Mouse (Mus musculus): ENCODE measurements around the gene Hoxa3. TPM values are rescaled to one million over a fixed set of nuclear protein-coding genes. Genes with fewer than 3 reads are reported as not detected.
A peak's percentile ranks its signal among the peaks of the same experiment; 100 is the strongest.

The Hoxa3 gene
- polyA plus RNA-seq, 2 experiments: 3.4 to 12.0 TPM

- Histone ChIP-seq H3K4me2 (replicated peaks; ENCODE audit: low read depth, low read length, severe bottlenecking) (no peak overlapping the region), H3K27me3 (ENCODE audit: control insufficient read depth, insufficient read depth, low read length) (peaks cover 46% of the 10 kb centered on the region), H3K4me3 (replicated peaks; ENCODE audit: low read length) (no peak overlapping the region), H3K9me3 (ENCODE audit: control insufficient read depth, low read length) (no peaks in the 10 kb centered on the region), H3K36me3 (ENCODE audit: control insufficient read depth, insufficient read depth, low read length) (peaks cover 17% of the 10 kb centered on the region), H3K9ac (ENCODE audit: low read depth, low read length, severe bottlenecking) (no peak overlapping the region), H3K27ac (replicated peaks; ENCODE audit: low read depth, low read length) (no peak overlapping the region), H3K4me1 (ENCODE audit: control insufficient read depth, insufficient read depth, low read length) (peaks cover 24% of the 10 kb centered on the region)
- WGBS: 36% methylated on average over 10 of the region's 10 CpGs
- ATAC-seq (ENCODE audit: low FRiP score, low read depth) (no peak), DNase-seq (ENCODE audit: low spot score) (no peak)
- TF ChIP-seq POLR2A (IDR thresholded peaks at IDR 0.05; ENCODE audit: borderline replicate concordance, extremely low read depth, insufficient read depth, insufficient read length): no peak
Measured at GRCm38 (mm10) chr6:52183311-52184080, 29.6 kb downstream of the Hoxa3 start.

- Histone ChIP-seq H3K27me3 (ENCODE audit: control insufficient read depth, insufficient read depth, low read length) (peaks cover 53% of the 10 kb centered on the region), H3K9ac (ENCODE audit: low read depth, low read length, severe bottlenecking) (no peak overlapping the region), H3K4me3 (replicated peaks; ENCODE audit: low read length) (no peak overlapping the region), H3K36me3 (ENCODE audit: control insufficient read depth, insufficient read depth, low read length) (peaks cover 17% of the 10 kb centered on the region), H3K27ac (replicated peaks; ENCODE audit: low read depth, low read length) (no peak overlapping the region), H3K9me3 (ENCODE audit: control insufficient read depth, low read length) (no peaks in the 10 kb centered on the region), H3K4me1 (ENCODE audit: control insufficient read depth, insufficient read depth, low read length) (peaks cover 25% of the 10 kb centered on the region), H3K4me2 (replicated peaks; ENCODE audit: low read depth, low read length, severe bottlenecking) (no peak overlapping the region)
- WGBS: 58% methylated on average over 1 of the region's 1 CpGs
- ATAC-seq (ENCODE audit: low FRiP score, low read depth) (no peak), DNase-seq (ENCODE audit: low spot score) (no peak)
- TF ChIP-seq POLR2A (IDR thresholded peaks at IDR 0.05; ENCODE audit: borderline replicate concordance, extremely low read depth, insufficient read depth, insufficient read length): no peak
Measured at GRCm38 (mm10) chr6:52182793-52183192, 30.3 kb downstream of the Hoxa3 start.

- Histone ChIP-seq H3K9me3 (ENCODE audit: control insufficient read depth, low read length) (no peaks in the 10 kb centered on the region), H3K4me2 (replicated peaks; ENCODE audit: low read depth, low read length, severe bottlenecking) (no peak overlapping the region), H3K36me3 (ENCODE audit: control insufficient read depth, insufficient read depth, low read length) (peaks cover 17% of the 10 kb centered on the region), H3K27me3 (ENCODE audit: control insufficient read depth, insufficient read depth, low read length) (peaks cover 56% of the 10 kb centered on the region), H3K9ac (ENCODE audit: low read depth, low read length, severe bottlenecking) (no peak overlapping the region), H3K4me1 (ENCODE audit: control insufficient read depth, insufficient read depth, low read length) (peaks cover 32% of the 10 kb centered on the region), H3K4me3 (replicated peaks; ENCODE audit: low read length) (no peak overlapping the region), H3K27ac (replicated peaks; ENCODE audit: low read depth, low read length) (no peak overlapping the region)
- no peak for ATAC-seq (ENCODE audit: low FRiP score, low read depth)
- TF ChIP-seq POLR2A (IDR thresholded peaks at IDR 0.05; ENCODE audit: borderline replicate concordance, extremely low read depth, insufficient read depth, insufficient read length): no peak
- no peak for DNase-seq (ENCODE audit: low spot score)
- 47% methylated on average over 2 of the region's 2 CpGs for WGBS
Measured at GRCm38 (mm10) chr6:52182030-52182429, 31.1 kb downstream of the Hoxa3 start.

GRCm38 (mm10) chr6:52180726-52181125 is 32.4 kb downstream of the Hoxa3 start:
- ATAC-seq (ENCODE audit: low FRiP score, low read depth) (no peak), DNase-seq (ENCODE audit: low spot score) (no peak)
- Histone ChIP-seq H3K4me1 (ENCODE audit: control insufficient read depth, insufficient read depth, low read length) (peaks cover 40% of the 10 kb centered on the region), H3K9ac (ENCODE audit: low read depth, low read length, severe bottlenecking) (no peak overlapping the region), H3K4me2 (replicated peaks; ENCODE audit: low read depth, low read length, severe bottlenecking) (no peak overlapping the region), H3K27me3 (ENCODE audit: control insufficient read depth, insufficient read depth, low read length) (peaks cover 54% of the 10 kb centered on the region), H3K4me3 (replicated peaks; ENCODE audit: low read length) (no peak overlapping the region), H3K9me3 (ENCODE audit: control insufficient read depth, low read length) (no peaks in the 10 kb centered on the region), H3K36me3 (ENCODE audit: control insufficient read depth, insufficient read depth, low read length) (peaks cover 17% of the 10 kb centered on the region), H3K27ac (replicated peaks; ENCODE audit: low read depth, low read length) (no peak overlapping the region)
- no peak for TF ChIP-seq POLR2A (IDR thresholded peaks at IDR 0.05; ENCODE audit: borderline replicate concordance, extremely low read depth, insufficient read depth, insufficient read length)
- WGBS: 55% methylated on average over 3 of the region's 3 CpGs

GRCm38 (mm10) chr6:52180213-52180710 is 32.9 kb downstream of the Hoxa3 start:
- Histone ChIP-seq H3K4me3 (replicated peaks; ENCODE audit: low read length) (no peak overlapping the region), H3K9ac (ENCODE audit: low read depth, low read length, severe bottlenecking) (no peak overlapping the region), H3K36me3 (ENCODE audit: control insufficient read depth, insufficient read depth, low read length) (peaks cover 17% of the 10 kb centered on the region), H3K4me2 (replicated peaks; ENCODE audit: low read depth, low read length, severe bottlenecking) (0 out of 2 replicates have a peak overlapping the region, but pooled peaks have one; percentile 0), H3K27me3 (ENCODE audit: control insufficient read depth, insufficient read depth, low read length) (peaks cover 54% of the 10 kb centered on the region), H3K4me1 (ENCODE audit: control insufficient read depth, insufficient read depth, low read length) (peaks cover 41% of the 10 kb centered on the region), H3K27ac (replicated peaks; ENCODE audit: low read depth, low read length) (no peak overlapping the region), H3K9me3 (ENCODE audit: control insufficient read depth, low read length) (no peaks in the 10 kb centered on the region)
- DNase-seq (ENCODE audit: low spot score): no peak
- 37% methylated on average over 11 of the region's 11 CpGs for WGBS
- ATAC-seq (ENCODE audit: low FRiP score, low read depth): no peak
- no peak for TF ChIP-seq POLR2A (IDR thresholded peaks at IDR 0.05; ENCODE audit: borderline replicate concordance, extremely low read depth, insufficient read depth, insufficient read length)
